ENCODE assay signal across 17 mouse cellular contexts in the genomic region with DNA sequence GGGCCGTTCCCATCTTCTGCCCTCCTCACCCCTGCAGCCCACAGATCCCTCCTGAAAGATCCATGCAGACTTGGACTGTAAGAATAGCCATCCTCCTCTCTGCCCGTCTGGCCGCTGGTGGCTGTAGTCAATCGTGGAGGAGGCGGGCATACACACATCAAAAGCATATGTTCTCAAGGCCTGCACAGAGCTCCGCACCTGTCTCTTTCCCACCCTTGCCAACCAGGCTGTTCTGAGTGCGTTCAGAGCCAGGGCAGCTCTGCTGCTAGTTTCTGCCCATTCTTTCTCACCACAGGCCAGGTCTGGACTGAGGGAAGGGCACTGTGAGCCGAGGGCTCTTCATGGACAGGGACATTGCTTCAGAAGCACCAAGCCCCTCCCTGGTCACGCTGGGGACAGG. TPM values are rescaled to one million over a fixed set of nuclear protein-coding genes. Genes with fewer than 3 reads are reported as not detected.
DNase-seq lines count a peak whose midpoint lies in the region; ATAC-seq and TF ChIP-seq lines count a peak whose summit lies in the region.
"Had no signal": no experiment of that assay in that cellular context is flagged by ENCODE, and none has a peak within 500 bp of the region (broad histone marks: within the 10 kb centered on the region; RNA-seq: fewer than 3 reads in every experiment).

No protein-coding gene starts in this region.

- 86% methylated on average over 9 of the region's 9 CpGs for WGBS in forebrain, embryonic 11.5 days

- H3K4me3 ChIP-seq in left cerebral cortex, adult 2 months = no peak overlapping the region
- no peak overlapping the region for H3K4me3 ChIP-seq in forebrain, embryonic 11.5 days (ENCODE audit: low read depth, low read length)
- H3K4me3 ChIP-seq: embryonic facial prominence, embryonic 13.5 days; forebrain, embryonic 13.5 days; limb, embryonic 12.5 days had no signal

- no peaks in the 10 kb centered on the region; the same call in 1 of the 2 replicates for H3K9me3 ChIP-seq in forebrain, embryonic 11.5 days (ENCODE audit: control insufficient read depth, low read length)

- no peak for TF ChIP-seq CTCF in left cerebral cortex, adult 2 months (IDR thresholded peaks at IDR 0.05)

- no peak overlapping the region for H3K9ac ChIP-seq in forebrain, embryonic 11.5 days (ENCODE audit: low read length)
- H3K9ac ChIP-seq: forebrain, embryonic 13.5 days; limb, embryonic 12.5 days had no signal

- no peaks in the 10 kb centered on the region for H3K36me3 ChIP-seq in forebrain, embryonic 11.5 days (ENCODE audit: control insufficient read depth, insufficient read depth, low read length)
- H3K36me3 ChIP-seq: embryonic facial prominence, embryonic 13.5 days; limb, embryonic 12.5 days had no signal

- no peak for ATAC-seq in forebrain, embryonic 11.5 days (replicated peaks; ENCODE audit: low FRiP score)
- ATAC-seq: forebrain, embryonic 13.5 days; Patski had no signal

- no peaks in the 10 kb centered on the region; the same call in 1 of the 2 replicates for H3K27me3 ChIP-seq in forebrain, embryonic 11.5 days (ENCODE audit: control insufficient read depth, insufficient read depth, low read length)
- H3K27me3 ChIP-seq: embryonic facial prominence, embryonic 13.5 days; forebrain, embryonic 13.5 days; limb, embryonic 12.5 days; Patski had no signal

- peak; percentile 6 for DNase-seq in left cerebral cortex, adult 11 months (ENCODE audit: low spot score)
- no peak for DNase-seq in left cerebral cortex, adult 2 months (ENCODE audit: extremely low spot score in 1 of 2, low spot score in 2 of 2)
- DNase-seq in cerebellum, adult 11-12 months = peak; percentile 61
- peak; percentile 81 to 84 for DNase-seq in cerebellum, postnatal 10 days
- peak; percentile 16 to 31 for DNase-seq in left cerebral cortex, postnatal 14 days (ENCODE audit: low spot score in 2 of 2)
- no peak for DNase-seq in heart, adult 8-10 months (ENCODE audit: low spot score)
- DNase-seq in ovary, postnatal 14 days (ENCODE audit: low spot score) = no peak
- DNase-seq in forebrain, embryonic 11.5 days (ENCODE audit: low spot score) = no peak
- DNase-seq: kidney, postnatal 4 days; thymus, adult 2 months had no signal

- H3K4me2 ChIP-seq in forebrain, embryonic 11.5 days (ENCODE audit: low read depth, low read length, severe bottlenecking) = no peak overlapping the region
- H3K4me2 ChIP-seq: embryonic facial prominence, embryonic 13.5 days; forebrain, embryonic 13.5 days; limb, embryonic 12.5 days had no signal

- intact Hi-C loops in left cerebral cortex, adult 2 months (cut with DNase I) = no loop called here
- intact Hi-C loops in left cerebral cortex, postnatal 14 days (cut with DNase I) = no loop called here

- H3K4me1 ChIP-seq in forebrain, embryonic 11.5 days (replicated peaks; ENCODE audit: control insufficient read depth, insufficient read depth, low read length) = no peaks in the 10 kb centered on the region
- H3K4me1 ChIP-seq: forebrain, embryonic 13.5 days; limb, embryonic 12.5 days had no signal

- H3K27ac ChIP-seq in left cerebral cortex, adult 2 months = no peak overlapping the region
- H3K27ac ChIP-seq in forebrain, embryonic 11.5 days (ENCODE audit: low read depth, low read length) = no peak overlapping the region
- H3K27ac ChIP-seq: embryonic facial prominence, embryonic 13.5 days; forebrain, embryonic 13.5 days; limb, embryonic 12.5 days had no signal

RNA-seq across cellular contexts. Expression of a gene that starts 2.2 kb away (rescaled TPM):
- under 1 TPM in 1 of 2 experiments, not detected in 1; 0.14 TPM for total RNA-seq in left cerebral cortex, adult 2 months (2021)
- under 1 TPM; 0.42 to 0.70 TPM for total RNA-seq in left cerebral cortex, postnatal 14 days (2021)
- total RNA-seq in heart, adult 8-10 months (2022) = under 1 TPM; 0.35 to 0.59 (median 0.39) TPM
- polyA plus RNA-seq in forebrain, embryonic 11.5 days (2014; fragmentation: Nextera tagmentation; extraction: Ambion mirVana) = not detected in 2 replicates
- total RNA-seq: megakaryocyte progenitor cell, adult 5-6 weeks; monocyte, adult 5-6 weeks had no signal
- polyA plus RNA-seq: forebrain, embryonic 13.5 days; heart, postnatal 0 days; limb, embryonic 12.5 days; Patski had no signal

RNA-seq across cellular contexts. Expression of a gene that starts 29.3 kb away (rescaled TPM):
- total RNA-seq in left cerebral cortex, adult 2 months (2021) = 1 to 10 TPM in 1 of 2 experiments, under 1 TPM in 1; 0.96 to 1.4 TPM
- 1 to 10 TPM; 2.0 to 2.1 TPM for total RNA-seq in left cerebral cortex, postnatal 14 days (2021)
- 1 to 10 TPM in 3 of 4 experiments, under 1 TPM in 1; 0.84 to 2.7 (median 1.6) TPM for total RNA-seq in heart, adult 8-10 months (2022)
- polyA plus RNA-seq in forebrain, embryonic 11.5 days (2014; fragmentation: Nextera tagmentation; extraction: Ambion mirVana) = 0.17 TPM in 1 of 2 replicates, not detected in the other
- total RNA-seq: megakaryocyte progenitor cell, adult 5-6 weeks; monocyte, adult 5-6 weeks had no signal

RNA-seq across cellular contexts. Expression of a gene that starts 44.1 kb away (rescaled TPM):
- total RNA-seq in left cerebral cortex, adult 2 months (2021) = under 1 TPM; 0.16 to 0.25 TPM
- total RNA-seq in left cerebral cortex, postnatal 14 days (2021) = under 1 TPM; 0.35 to 0.40 TPM
- 1 to 10 TPM; 2.0 to 3.3 (median 2.6) TPM for total RNA-seq in heart, adult 8-10 months (2022)
- polyA plus RNA-seq in forebrain, embryonic 11.5 days (2014; fragmentation: Nextera tagmentation; extraction: Ambion mirVana) = 0.32 and 0.59 TPM in 2 replicates
- total RNA-seq: monocyte, adult 5-6 weeks had no signal

Comparison
In these comparisons a context has a peak if more than half of its experiments do, and no peak if none do; other contexts are left out.
1. DNase-seq: peak in left cerebral cortex, adult 11 months (single experiment), cerebellum, adult 11-12 months (single experiment), cerebellum, postnatal 10 days (2 of 2) and left cerebral cortex, postnatal 14 days (2 of 2); none in left cerebral cortex, adult 2 months (0 of 2), heart, adult 8-10 months (single experiment), ovary, postnatal 14 days (single experiment) and forebrain, embryonic 11.5 days (single experiment).